Mouse (Mus musculus): ENCODE results near the gene Slc1a7.

GRCm38 (mm10) chr4:107928726-107929125 is 39.4 kb upstream of the Slc1a7 start:
- TF ChIP-seq CTCF (IDR thresholded peaks at IDR 0.05; ENCODE audit: control insufficient read depth, insufficient read depth, low read length) (no peak), POLR2A (IDR thresholded peaks at IDR 0.05; ENCODE audit: borderline replicate concordance, control insufficient read depth, low read depth, low read length) (no peak)
